Mouse (Mus musculus) heart, postnatal 0 days (tissue): ENCODE measurements around the gene Cyp2w1.

Source experiments
- CTCF ChIP-seq: IDR thresholded peaks from 2 replicates; pipeline ENCODE4 v1.5.1; 2016; ENCODE audit warnings: antibody characterized with exemption, control low read depth, low read depth
- EP300 ChIP-seq: IDR thresholded peaks from 2 replicates; pipeline ENCODE4 v1.6.1; 2016; ENCODE audit warnings: antibody characterized with exemption, low read depth

DNA sequence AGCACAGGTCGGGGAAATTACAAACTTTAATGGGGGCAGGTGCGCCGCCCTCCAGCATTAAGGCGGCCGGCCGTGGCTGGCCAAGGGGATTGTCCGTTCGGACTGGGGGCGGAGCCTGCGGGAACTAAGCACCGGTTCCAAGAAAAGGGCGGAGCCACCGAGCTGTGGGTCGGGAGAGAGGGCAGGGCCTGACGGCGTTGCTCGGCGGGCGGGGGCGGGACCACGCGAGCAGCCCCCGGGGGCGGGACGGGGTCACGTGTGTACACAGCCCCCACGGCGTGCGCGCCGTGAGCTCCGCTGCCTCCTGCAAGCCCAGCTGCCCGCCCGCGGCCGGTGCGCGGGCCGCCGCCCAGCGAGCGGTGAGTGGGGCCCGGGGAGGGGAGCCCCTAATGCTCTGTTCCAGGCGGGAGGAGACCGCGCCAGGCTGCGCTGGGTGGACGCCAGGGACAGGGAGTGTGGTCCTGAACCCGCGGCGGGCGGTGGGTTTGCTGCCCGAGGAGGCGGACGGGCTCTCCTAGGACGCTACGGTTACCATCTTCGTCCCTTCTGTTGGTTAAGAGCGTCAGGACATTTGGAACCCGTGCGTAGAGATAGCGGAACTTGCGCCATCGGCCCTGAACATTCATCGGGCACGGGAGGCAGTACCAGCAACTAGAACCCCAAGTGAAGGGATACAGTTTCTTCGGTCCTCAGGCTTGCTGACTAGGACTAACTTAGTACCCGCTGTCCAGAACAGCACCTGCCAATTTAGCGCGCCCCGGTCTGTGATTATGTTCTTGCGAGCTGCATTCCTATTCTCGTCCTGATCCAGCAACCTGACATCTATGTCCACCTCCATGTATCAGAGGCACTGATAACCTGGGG, 28.2 kb downstream of the Cyp2w1 start:
- no peak for TF ChIP-seq CTCF
- peak; percentile 58; the same call in 1 of the 2 replicates for TF ChIP-seq EP300
